Mouse (Mus musculus) ES-CJ7 (cell line): ENCODE measurements around the gene Tmigd1.

Source experiments
- DNase-seq: peaks from one replicate; pipeline ENCODE4 v3.0.0; 2011; ENCODE audit warnings: low read depth, low spot score

The Tmigd1 gene

DNA sequence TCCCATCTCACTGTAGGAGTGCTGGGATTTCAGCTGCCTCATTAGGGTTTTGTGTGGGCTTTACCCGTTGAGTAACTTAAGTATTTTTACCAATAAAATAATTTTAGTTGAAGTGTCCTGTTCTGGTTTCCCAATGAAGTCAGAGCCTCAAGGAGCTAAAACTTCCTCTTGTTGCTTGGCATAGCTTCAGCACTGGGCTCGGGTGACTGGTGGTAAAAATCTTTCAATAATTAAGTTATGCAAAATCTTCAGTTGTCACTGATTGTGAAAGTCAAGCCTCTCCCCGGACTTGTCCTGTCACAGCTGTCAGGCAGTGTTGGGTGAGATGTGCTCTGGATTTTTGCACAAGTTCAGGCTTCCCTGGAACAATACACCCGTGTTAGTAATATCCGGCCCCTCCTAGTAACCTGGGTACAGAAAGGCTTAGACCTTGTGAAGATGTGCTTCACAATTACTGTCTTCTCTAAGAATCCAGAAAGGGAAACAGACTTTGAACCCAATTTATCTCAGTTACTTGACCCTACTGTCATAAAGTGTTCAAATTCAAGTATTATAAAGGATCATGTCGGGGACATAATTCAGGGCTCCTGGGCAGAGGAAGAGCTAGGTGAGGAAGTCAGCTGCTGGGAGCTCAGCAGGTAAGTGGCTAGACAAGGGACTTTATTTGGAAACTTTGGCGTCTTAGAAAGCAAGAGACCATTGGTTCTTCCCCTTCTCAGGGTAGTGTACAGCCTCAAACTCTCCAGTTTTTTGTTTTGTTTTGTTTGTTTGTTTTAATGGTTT, at the start of gene Tmigd1:
Tmigd1 (plus strand) TSS at position 581 of the 783 bp plus-strand sequence.
- DNase-seq = no peak

DNA sequence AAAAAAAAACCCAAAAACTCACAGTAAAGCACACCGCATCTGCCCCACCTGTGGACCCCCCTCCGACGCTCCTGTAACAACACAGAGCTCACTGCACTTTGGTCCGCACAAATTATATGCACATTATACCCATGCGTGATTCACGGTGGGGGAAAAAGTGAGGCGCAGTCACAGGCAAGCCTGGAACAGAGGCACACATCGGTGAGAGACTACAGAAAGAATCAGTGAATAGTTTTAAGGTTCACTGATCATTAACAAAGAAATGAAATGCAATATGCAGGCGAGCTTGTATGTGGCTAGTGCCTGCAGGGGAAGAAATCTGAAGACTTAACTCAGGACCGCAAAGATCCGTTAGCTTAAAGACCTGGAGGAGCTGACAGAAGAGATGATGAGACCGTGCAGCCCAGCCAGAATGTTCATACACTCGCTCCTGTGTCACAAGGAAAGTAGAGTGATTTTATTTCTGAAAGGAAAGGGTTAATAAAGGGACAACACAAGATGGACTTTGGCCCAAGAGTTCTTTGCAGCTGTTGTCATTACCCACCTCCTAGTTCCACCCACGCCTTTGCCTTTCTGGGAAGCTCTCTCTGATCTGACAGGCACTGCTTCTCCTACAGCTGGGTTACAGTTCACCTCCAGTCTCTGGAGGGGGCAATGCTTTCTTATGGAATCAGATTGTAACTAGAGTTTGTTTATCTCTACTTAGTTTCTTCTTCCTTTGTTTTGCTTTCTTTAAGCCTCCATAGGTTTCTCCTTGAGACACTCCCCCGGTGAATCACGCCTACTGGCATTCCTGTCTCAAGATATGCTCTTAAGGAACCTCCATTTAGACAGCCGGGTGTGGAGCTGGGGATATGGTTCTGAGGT, 47.3 kb upstream of the Tmigd1 start:
- DNase-seq = no peak

DNA sequence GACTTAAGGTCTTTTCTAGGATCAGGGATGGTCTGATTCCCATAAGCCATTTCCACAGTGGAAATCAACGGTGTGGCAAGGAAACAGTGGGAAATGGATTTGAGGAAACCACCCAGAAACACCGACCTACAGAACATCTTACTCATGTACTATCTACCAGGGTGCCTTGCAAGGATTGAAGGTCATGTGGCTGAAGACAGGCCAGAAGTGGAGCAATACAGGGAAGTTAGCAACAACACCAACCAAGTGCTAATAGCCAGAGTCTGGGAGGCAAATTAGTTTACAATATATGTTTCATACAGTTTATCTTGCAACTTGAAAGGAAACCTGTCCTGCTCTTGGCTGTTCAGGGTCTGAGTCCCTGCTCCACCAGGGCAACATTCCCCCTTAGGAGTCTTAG, 45.4 kb upstream of the Tmigd1 start:
- DNase-seq = no peak

DNA sequence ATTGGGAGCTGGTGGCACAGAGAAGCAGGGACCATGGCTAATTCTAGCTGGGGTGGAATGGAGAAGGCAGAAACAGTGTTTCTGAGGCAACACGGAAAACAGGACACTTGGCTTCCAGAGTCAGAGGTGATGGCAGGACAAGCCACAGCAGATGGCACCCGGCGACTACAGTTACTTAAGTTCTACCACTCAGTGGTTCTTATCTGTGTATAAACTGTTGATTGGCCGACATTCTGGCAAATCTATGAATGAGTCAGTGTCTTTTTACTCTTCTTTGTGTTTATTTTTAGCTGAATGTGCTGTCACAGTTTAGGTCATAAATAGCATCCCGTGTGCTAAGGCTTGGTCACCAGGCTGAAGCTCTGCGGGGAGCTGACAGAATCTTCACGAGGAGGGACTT, 44.8 kb upstream of the Tmigd1 start:
- no peak for DNase-seq

GRCm38 (mm10) chr11:76858781-76859180, 43.2 kb upstream of the Tmigd1 start:
- no peak for DNase-seq

DNA sequence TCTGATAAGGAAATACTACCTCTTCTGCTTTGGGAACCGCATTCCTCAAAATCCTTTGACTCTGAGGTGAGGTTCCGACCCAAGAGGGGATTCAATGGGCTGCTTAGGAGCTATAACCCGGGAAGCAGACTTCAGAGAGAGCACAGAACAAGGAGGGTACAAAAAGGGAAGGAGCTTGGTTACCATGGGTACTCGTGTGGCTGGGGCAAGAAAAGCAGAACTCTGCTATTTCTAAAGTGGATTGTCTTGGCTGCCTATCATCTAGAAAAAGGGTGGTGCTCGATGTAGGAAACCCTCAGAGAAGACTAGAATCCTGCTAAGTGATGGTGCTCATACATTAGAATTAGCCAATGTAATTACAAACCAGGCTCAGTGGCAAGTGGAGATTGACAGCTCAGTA, 42.7 kb upstream of the Tmigd1 start:
- no peak for DNase-seq

GRCm38 (mm10) chr11:76861185-76861584, 40.8 kb upstream of the Tmigd1 start:
- no peak for DNase-seq

- no peak for DNase-seq
Observed at GRCm38 (mm10) chr11:76872556-76873234, 29.3 kb upstream of the Tmigd1 start.

- DNase-seq = no peak
Observed at GRCm38 (mm10) chr11:76873865-76874264, 28.1 kb upstream of the Tmigd1 start.

DNA sequence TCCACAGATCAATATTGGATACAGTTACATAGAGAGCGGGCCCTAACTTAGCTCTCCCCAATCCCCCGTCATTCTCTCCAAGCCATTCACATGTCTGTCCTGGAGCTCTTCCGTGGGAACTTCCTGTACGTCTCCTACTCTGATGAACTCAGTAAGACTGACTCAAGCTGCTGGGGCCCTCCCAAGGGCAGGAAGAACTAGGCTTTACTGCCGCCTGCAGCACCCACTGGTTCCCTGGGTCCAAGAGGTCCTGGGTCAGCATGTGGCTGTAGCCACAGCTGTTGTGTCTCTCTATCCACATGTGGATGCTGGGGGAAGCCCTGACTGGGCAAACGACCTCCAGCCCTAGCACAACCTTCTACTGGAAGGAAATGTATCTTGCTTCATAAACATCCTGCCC, 27.2 kb upstream of the Tmigd1 start:
- DNase-seq = no peak

DNA sequence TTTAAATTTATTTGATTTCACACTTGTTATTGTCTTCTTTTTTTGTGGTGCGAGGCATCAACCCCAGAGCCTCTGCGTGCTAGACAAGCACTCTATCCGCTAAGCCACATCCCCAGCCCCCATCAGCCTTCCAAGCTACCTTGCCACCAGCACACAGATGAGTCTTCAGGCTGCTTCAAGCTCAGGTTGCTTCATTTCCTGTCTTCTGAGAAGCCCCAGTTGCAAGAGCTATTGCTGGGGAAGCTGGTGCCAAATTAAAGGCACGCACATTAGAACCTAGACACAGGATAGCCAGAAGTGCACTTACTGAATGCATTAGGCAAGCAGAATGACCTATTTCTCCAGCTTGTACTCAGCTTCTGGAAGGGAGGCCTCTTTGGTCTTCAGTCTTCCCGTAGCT, 22.1 kb upstream of the Tmigd1 start:
- DNase-seq = no peak

- DNase-seq = no peak
Observed at GRCm38 (mm10) chr11:76884451-76884850, 17.5 kb upstream of the Tmigd1 start.

GRCm38 (mm10) chr11:76889339-76890164, 12.4 kb upstream of the Tmigd1 start:
- no peak for DNase-seq

DNA sequence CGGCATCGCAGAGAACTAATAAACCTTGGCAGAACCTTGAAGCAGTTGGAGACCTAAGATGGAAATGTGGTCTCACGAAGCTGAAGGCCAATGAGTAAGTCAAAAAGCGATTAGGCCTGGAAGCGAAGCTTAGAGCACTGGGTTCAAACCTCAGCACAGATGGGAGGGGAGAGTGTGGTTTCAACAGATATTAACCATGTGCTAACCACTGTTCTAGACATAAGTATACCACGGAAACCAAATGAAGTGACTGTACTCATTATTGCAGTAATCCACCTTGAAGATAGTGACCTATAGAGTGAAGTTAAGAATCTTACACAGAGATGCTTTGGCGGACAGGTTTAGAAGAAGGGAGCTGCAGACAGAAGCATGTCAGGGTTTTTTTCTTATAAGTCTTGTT, 10.8 kb upstream of the Tmigd1 start:
- no peak for DNase-seq

GRCm38 (mm10) chr11:76891738-76892349, 10.1 kb upstream of the Tmigd1 start:
- no peak for DNase-seq

- no peak for DNase-seq
Observed at GRCm38 (mm10) chr11:76892972-76893371, 9.0 kb upstream of the Tmigd1 start.

GRCm38 (mm10) chr11:76893570-76893969, 8.4 kb upstream of the Tmigd1 start:
- no peak for DNase-seq

GRCm38 (mm10) chr11:76894240-76894639, 7.7 kb upstream of the Tmigd1 start:
- DNase-seq = peak; percentile 62

GRCm38 (mm10) chr11:76896360-76896759, 5.6 kb upstream of the Tmigd1 start:
- no peak for DNase-seq

DNA sequence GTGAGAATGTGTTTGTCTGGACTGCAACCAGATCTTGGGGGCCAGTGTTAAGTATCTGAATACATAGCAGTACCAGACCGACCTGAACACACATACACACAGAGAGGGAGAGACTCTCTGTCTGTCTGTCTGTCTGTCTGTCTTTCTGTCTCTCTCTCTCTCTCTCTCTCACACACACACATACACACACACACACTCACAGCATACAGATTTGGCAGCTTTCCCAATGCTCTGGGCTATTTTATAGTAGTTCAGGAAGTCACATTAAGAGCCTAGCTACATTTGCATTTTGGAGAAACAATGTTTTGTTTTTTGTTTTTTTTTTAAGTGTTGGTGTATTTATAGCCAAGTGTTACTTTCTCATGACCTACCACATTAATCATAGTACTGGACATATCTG, 4.8 kb upstream of the Tmigd1 start:
- no peak for DNase-seq

- DNase-seq = no peak
Observed at GRCm38 (mm10) chr11:76897871-76898270, 4.1 kb upstream of the Tmigd1 start.
